Mouse (Mus musculus) stomach, postnatal 0 days (tissue): ENCODE measurements around the gene Trib3.

Experiments used
- CTCF ChIP-seq: IDR thresholded peaks from 2 replicates; pipeline ENCODE4 v1.5.1; 2016; ENCODE audit warnings: antibody characterized with exemption, low read depth, mild to moderate bottlenecking, moderate library complexity
- EP300 ChIP-seq: optimal IDR thresholded peaks from 2 replicates; pipeline ENCODE3; 2016; ENCODE audit warnings: antibody characterized with exemption

DNA sequence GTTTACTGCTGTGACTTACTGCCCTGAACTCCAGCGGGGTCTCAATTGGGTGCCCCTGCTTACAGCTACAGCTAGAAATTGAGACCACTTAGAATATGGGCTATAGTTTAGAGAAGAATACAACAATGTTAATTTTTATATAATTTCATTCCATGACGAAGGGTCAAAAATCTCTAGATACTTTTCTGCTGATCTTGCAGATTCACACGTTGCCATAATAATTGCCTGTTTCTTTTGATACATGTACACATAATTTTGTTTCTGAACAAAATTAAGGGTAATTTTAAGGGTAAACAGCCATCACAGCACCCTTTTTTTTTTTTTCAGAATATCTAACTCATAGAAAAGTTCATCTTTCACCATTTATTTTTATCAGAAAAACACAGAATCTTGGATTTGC, 36.6 kb downstream of the Trib3 start:
- TF ChIP-seq EP300 (no peak), CTCF (no peak)
